Mouse (Mus musculus): Measurements from ENCODE around the gene Cldn13. TPM values are rescaled to one million over a fixed set of nuclear protein-coding genes. Genes with fewer than 3 reads are reported as not detected.
"Not testable (repeated sequence)": the region's sequence is repeated elsewhere in the genome, so short reads cannot be mapped to it uniquely, and the experiment has no call there.

Cldn13 gene
- 0.88 and 15.9 TPM in 2 replicates for total RNA-seq (2017)

DNA sequence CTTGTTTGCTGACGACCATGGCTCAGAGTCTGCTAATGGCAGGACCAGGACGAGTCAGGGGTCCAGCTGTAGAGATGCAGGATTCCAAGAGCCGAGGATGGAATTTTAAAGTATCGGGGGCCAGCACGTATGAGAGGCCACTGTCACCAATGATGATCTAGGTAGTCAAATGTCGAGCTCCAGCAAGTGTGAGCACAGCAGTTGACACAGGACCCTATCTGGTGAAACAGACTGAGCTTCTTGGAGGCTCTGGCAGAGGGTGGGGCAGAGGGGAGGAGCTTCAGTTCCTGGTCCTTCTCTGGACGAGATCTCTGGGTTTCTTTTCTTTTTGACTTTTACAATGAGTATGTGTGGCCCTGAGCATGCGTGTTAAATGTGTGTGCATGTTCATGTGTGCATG is at the start of gene Cldn13:
Gene Cldn13 (minus strand): TSS at position 216 of the 400 bp plus-strand sequence.
- peak in 1 of 2 experiments; percentile 23; a peak in 1 of 4 replicates for ATAC-seq (replicated peaks in 1 of 2; ENCODE audit: insufficient read depth in 1 of 2, low FRiP score in 2 of 2, low TSS enrichment in 1 of 2, low read depth in 1 of 2, poor library complexity in 2 of 2, severe bottlenecking in 2 of 2)

DNA sequence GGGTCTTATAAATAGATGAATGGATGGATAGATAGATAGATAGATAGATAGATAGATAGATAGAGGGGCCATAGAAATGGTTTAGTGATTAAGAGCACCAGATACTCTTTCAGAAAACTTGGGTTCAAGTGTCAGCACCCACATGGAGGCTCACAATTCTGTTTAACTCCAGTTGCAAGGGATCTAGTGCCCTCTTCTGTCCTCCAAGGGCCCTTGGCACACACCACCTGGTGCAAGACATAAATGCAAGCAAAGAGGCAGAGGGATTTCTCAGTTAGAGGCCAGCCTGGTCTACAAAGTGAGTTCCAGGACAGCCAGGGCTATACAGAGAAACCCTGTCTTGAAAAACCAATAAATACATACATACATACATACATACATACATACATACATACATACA is 49.3 kb upstream of the Cldn13 start:
- not testable (repeated sequence) for ATAC-seq (replicated peaks in 1 of 2; ENCODE audit: insufficient read depth in 1 of 2, low FRiP score in 2 of 2, low TSS enrichment in 1 of 2, low read depth in 1 of 2, poor library complexity in 2 of 2, severe bottlenecking in 2 of 2)

- ATAC-seq (replicated peaks in 1 of 2; ENCODE audit: insufficient read depth in 1 of 2, low FRiP score in 2 of 2, low TSS enrichment in 1 of 2, low read depth in 1 of 2, poor library complexity in 2 of 2, severe bottlenecking in 2 of 2) = no peak
Measured at GRCm38 (mm10) chr5:134963546-134963945, 48.2 kb upstream of the Cldn13 start.

DNA sequence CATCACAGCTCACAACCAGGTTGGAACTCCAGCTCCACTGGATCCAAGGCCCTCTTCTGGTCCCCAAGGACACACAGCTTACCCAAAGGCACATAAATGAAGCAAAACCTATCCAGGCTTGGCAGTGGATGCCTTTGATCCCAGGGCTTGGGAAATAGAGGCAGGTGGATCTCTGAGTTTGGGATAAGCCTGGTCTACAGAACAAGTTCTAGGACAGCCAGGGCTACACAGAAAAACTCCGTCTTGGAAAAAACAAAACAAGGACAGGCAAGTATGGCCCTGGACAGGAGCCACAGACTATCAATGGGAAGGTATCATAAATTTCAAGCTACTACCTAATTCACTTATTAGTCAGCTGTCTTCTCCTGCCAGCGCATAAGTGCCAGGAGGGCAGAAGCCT is 46.2 kb upstream of the Cldn13 start:
- ATAC-seq (replicated peaks in 1 of 2; ENCODE audit: insufficient read depth in 1 of 2, low FRiP score in 2 of 2, low TSS enrichment in 1 of 2, low read depth in 1 of 2, poor library complexity in 2 of 2, severe bottlenecking in 2 of 2) = no peak

- peak; percentile 88 to 90 for ATAC-seq (replicated peaks in 1 of 2; ENCODE audit: insufficient read depth in 1 of 2, low FRiP score in 2 of 2, low TSS enrichment in 1 of 2, low read depth in 1 of 2, poor library complexity in 2 of 2, severe bottlenecking in 2 of 2)
Measured at GRCm38 (mm10) chr5:134960430-134960829, 45.1 kb upstream of the Cldn13 start.

GRCm38 (mm10) chr5:134959114-134959513 is 43.8 kb upstream of the Cldn13 start:
- peak; percentile 19 to 25; a peak in 2 of 4 replicates for ATAC-seq (replicated peaks in 1 of 2; ENCODE audit: insufficient read depth in 1 of 2, low FRiP score in 2 of 2, low TSS enrichment in 1 of 2, low read depth in 1 of 2, poor library complexity in 2 of 2, severe bottlenecking in 2 of 2)

- ATAC-seq (replicated peaks in 1 of 2; ENCODE audit: insufficient read depth in 1 of 2, low FRiP score in 2 of 2, low TSS enrichment in 1 of 2, low read depth in 1 of 2, poor library complexity in 2 of 2, severe bottlenecking in 2 of 2) = no peak
Measured at GRCm38 (mm10) chr5:134955491-134955890, 40.2 kb upstream of the Cldn13 start.

GRCm38 (mm10) chr5:134951053-134951884 is 35.9 kb upstream of the Cldn13 start:
- ATAC-seq (replicated peaks in 1 of 2; ENCODE audit: insufficient read depth in 1 of 2, low FRiP score in 2 of 2, low TSS enrichment in 1 of 2, low read depth in 1 of 2, poor library complexity in 2 of 2, severe bottlenecking in 2 of 2) = peak; percentile 54 to 67

DNA sequence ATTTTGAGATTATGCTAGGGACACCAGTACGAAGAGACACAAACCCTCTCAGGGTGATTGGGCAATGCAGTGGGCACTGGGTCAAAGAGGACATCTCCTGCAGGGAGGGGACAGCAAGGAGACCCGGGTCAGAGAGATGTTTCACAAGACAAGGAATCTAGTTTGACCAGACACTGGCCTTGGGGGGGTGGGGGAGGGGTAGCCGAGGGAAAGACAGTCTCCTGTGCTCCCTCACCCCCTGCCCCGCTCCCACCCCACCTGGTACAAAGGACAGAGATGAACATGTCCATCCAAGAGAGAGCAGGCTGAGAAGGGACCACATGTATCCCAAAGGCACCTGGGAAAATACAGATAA is 32.7 kb upstream of the Cldn13 start:
- ATAC-seq (replicated peaks in 1 of 2; ENCODE audit: insufficient read depth in 1 of 2, low FRiP score in 2 of 2, low TSS enrichment in 1 of 2, low read depth in 1 of 2, poor library complexity in 2 of 2, severe bottlenecking in 2 of 2) = no peak

DNA sequence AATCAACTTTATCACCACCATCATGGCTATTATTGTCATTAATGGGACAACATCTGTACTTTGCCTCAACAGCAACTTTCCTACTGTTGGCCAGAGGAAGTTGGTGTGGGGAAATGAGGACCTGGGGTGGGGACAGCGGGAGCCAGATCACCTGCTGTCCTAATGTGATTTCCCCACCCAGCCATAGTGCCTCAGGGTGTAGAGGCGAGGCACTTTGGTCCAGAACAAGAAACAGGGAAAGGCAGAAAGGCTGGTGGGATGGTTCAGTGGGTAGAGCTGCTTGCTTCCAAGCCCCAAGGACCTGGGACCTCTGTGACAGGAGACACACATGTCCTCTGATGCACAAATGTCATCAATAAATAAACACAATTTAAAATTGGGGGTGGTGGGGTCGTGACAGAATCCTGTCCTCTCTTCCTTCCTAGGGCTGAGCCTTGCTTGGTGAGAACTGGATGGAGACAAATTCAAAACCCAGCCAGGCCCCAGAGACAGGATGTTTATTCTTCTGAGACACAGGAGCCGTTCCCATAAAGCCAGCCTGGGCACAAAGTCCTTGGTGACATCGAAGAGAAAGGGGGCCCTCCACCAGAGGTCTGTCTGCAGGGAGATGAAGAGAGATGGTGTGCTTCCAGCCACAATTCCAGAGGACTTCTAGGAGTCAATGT is 32.2 kb upstream of the Cldn13 start:
- ATAC-seq (replicated peaks in 1 of 2; ENCODE audit: insufficient read depth in 1 of 2, low FRiP score in 2 of 2, low TSS enrichment in 1 of 2, low read depth in 1 of 2, poor library complexity in 2 of 2, severe bottlenecking in 2 of 2) = no peak

DNA sequence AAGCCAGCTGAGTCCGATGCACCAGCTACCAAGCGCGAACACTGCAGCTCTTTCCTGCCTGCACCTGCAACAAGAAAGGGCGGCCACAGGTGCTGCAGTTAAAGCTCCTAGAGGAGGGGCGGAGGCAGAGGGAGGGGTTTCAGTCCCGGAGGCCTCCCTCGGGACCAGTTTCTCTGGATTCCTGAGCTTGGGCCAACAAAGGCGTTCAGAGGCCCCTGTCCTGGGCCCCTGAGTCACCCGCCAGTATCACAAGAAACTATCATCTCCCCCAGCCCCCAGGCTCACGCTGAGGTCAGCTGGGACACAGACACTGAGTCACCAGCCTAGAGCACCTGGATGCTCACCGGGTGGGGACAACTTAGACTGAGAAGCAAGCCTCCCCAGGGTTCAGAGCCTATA is 31.5 kb upstream of the Cldn13 start, which contains the start of gene Cldn4:
Gene Cldn4 (minus strand): TSS at position 78 of the 399 bp plus-strand sequence.
- no peak for ATAC-seq (replicated peaks in 1 of 2; ENCODE audit: insufficient read depth in 1 of 2, low FRiP score in 2 of 2, low TSS enrichment in 1 of 2, low read depth in 1 of 2, poor library complexity in 2 of 2, severe bottlenecking in 2 of 2)

DNA sequence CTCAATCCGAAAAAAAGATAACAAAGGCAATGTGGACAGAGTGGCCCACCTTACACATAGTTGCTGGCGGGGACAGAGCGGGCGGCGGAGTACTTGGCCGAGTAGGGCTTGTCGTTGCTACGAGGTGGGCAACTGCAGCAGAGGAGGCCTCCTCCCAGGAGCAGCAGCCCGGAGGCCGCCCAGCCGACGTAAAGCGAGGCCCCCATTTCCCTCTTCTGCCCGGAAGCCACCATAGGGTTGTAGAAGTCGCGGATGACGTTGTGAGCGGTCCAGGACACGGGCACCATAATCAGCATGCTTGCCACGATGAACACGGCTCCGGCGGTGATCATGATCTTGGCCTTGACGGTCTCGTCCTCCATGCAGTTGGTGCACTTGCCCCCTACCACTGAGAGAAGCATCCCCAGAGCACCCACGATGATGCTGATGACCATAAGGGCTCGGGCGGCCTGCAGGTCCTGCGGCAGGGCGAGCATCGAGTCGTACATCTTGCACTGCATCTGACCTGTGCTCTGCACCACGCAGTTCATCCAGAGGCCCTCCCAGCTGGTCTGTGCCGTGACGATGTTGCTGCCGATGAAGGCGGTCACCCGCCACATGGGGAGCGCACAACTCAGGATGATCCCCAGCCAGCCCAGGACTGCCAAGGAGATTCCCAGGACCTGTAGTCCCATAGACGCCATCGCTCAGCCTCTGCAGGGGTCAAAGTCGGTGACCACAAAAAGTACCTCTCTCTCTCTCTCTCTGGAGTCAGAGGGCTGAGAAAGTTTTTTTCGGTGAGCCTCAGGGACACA is 30.9 kb upstream of the Cldn13 start:
- no peak for ATAC-seq (replicated peaks in 1 of 2; ENCODE audit: insufficient read depth in 1 of 2, low FRiP score in 2 of 2, low TSS enrichment in 1 of 2, low read depth in 1 of 2, poor library complexity in 2 of 2, severe bottlenecking in 2 of 2)

DNA sequence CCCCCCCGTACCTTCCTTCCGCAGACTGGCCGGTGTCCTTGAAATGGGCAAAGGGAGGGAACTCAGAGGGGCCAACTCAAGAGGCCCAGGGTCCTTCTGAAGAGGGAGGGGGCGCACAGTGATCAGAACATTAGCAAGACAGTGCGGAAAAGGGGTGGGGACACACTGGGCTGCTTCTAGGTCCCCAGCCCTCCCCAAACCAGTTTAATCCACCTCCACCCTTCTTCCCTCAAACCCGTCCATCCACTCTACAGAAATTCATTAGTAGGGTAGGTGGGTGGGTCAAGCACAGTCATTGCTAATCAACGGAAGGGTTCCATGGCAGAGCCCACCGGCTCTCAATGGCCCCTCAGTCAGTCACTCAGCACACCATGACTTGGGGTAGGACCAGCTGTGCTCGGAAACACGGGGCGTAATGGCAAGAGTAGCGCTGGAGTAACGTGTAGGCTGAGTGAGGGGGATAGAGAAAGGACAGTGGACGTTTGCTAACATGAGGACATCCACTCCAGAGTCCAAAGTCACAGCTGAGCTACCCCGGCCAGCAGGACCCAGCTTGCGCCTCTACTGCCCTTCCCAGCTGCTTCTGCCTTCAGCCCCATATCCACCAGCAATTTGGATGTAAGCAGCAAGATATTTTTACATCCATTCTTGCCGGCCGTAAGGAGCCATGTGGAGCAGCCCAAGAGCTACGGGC is 30.1 kb upstream of the Cldn13 start:
- no peak for ATAC-seq (replicated peaks in 1 of 2; ENCODE audit: insufficient read depth in 1 of 2, low FRiP score in 2 of 2, low TSS enrichment in 1 of 2, low read depth in 1 of 2, poor library complexity in 2 of 2, severe bottlenecking in 2 of 2)

DNA sequence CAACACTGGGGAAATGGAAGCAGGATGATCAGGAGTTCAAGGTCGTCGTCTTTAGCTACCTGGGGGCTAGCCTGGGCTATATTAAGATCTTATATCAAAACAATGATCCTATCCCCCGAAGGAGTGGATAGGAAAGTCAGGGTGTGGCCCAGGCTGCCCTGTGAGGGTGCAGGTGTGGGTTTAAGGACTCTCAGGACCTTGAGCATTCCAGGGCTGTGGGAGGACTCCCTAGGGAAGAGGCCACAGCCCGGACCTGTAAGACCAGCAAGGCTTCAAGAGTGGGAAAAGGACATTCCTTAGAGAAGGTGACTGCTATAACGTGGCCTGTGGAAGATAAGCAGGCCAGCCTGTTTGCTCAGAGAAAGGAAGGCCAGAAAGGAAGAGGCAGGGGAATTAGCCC is 28.9 kb upstream of the Cldn13 start:
- no peak for ATAC-seq (replicated peaks in 1 of 2; ENCODE audit: insufficient read depth in 1 of 2, low FRiP score in 2 of 2, low TSS enrichment in 1 of 2, low read depth in 1 of 2, poor library complexity in 2 of 2, severe bottlenecking in 2 of 2)

- ATAC-seq (replicated peaks in 1 of 2; ENCODE audit: insufficient read depth in 1 of 2, low FRiP score in 2 of 2, low TSS enrichment in 1 of 2, low read depth in 1 of 2, poor library complexity in 2 of 2, severe bottlenecking in 2 of 2) = no peak
Measured at GRCm38 (mm10) chr5:134942740-134943139, 27.4 kb upstream of the Cldn13 start.

- ATAC-seq (replicated peaks in 1 of 2; ENCODE audit: insufficient read depth in 1 of 2, low FRiP score in 2 of 2, low TSS enrichment in 1 of 2, low read depth in 1 of 2, poor library complexity in 2 of 2, severe bottlenecking in 2 of 2) = no peak
Measured at GRCm38 (mm10) chr5:134941472-134942209, 26.3 kb upstream of the Cldn13 start.

DNA sequence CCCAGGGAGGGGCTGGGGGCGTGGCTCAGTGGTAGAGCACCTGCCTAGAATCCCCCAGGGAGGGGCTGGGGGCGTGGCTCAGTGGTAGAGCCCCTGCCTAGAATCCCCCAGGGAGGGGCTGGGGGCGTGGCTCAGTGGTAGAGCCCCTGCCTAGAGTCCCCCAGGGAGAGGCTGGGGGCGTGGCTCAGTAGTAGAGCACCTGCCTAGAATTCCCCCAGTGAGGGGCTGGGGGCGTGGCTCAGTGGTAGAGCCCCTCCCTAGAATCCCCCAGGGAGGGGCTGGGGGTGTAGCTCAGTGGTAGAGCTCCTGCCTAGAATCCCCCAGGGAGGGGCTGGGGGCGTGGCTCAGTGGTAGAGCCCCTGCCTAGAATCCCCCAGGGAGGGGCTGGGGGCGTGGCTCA is 24.2 kb upstream of the Cldn13 start:
- ATAC-seq (replicated peaks in 1 of 2; ENCODE audit: insufficient read depth in 1 of 2, low FRiP score in 2 of 2, low TSS enrichment in 1 of 2, low read depth in 1 of 2, poor library complexity in 2 of 2, severe bottlenecking in 2 of 2) = not testable (repeated sequence)

Measured in hematopoietic stem cell, adult 5-6 weeks (primary cell).